Mouse (Mus musculus) cerebellum, adult 2 months (tissue): Measurements from ENCODE around the gene Il4ra. TPM values are rescaled to one million over a fixed set of nuclear protein-coding genes. Genes with fewer than 3 reads are reported as not detected.

Experiments used
- DNase-seq, 2 experiments: peaks; one replicate each; pipeline ENCODE4 v3.0.0; 2021
- H3K27ac ChIP-seq: fragments of 200-500 bp; 2 replicates; pipeline ENCODE4 v1.5.1; 2012; ENCODE audit warnings: low read length, control low read depth, inconsistent platforms; ENCODE audit not compliant: insufficient read depth
- H3K27me3 ChIP-seq: fragments of 200-500 bp; 2 replicates; pipeline ENCODE4 v1.6.1; 2012; ENCODE audit warnings: inconsistent platforms, mild to moderate bottlenecking, low read length, moderate library complexity; ENCODE audit not compliant: control insufficient read depth, insufficient read depth
- H3K4me1 ChIP-seq: fragments of 200-500 bp; 2 replicates; pipeline ENCODE4 v1.6.1; 2011; ENCODE audit warnings: low read length; ENCODE audit not compliant: control insufficient read depth, insufficient read depth
- H3K4me3 ChIP-seq: fragments of 200-500 bp; replicated peaks from 2 replicates; pipeline ENCODE3; 2011; ENCODE audit warnings: mild to moderate bottlenecking, low read depth, low read length, control low read depth; ENCODE audit not compliant: insufficient read depth
- CTCF ChIP-seq: fragments of 200-500 bp; IDR thresholded peaks from 2 replicates; pipeline ENCODE4 v1.5.1; 2011; ENCODE audit warnings: low read depth, mild to moderate bottlenecking, control low read depth, low read length, moderate library complexity, borderline replicate concordance; ENCODE audit not compliant: insufficient read depth
- POLR2A ChIP-seq: fragments of 200-500 bp; IDR thresholded peaks from 2 replicates; pipeline ENCODE4 v1.6.1; 2011; ENCODE audit warnings: low read length, control low read depth, borderline replicate concordance; ENCODE audit not compliant: insufficient read depth
- WGBS: fragments of 180-500 bp; shearing (Covaris S2); methylation state at CpG from one replicate; pipeline ENCODE4 v1.1.7; 2018; 5-methylcytosine and 5-hydroxymethylcytosine counted together
- polyA plus RNA-seq: library from polyadenylated mRNA; depleted of rRNA; stranded (reverse); fragments of >200 nt; gene quantifications from 2 replicates; pipeline ENCODE4 v1.2.3, GENCODE M21; 2012

Il4ra gene
- polyA plus RNA-seq, 1 experiment: 8.6 TPM

- no peaks in the 10 kb centered on the region; the same call in 1 of the 2 replicates for H3K27me3 ChIP-seq
- H3K27ac ChIP-seq: no peak overlapping the region
- TF ChIP-seq POLR2A (no peak), CTCF (no peak)
- 75% methylated on average over 11 of the region's 11 CpGs for WGBS
- no peak for DNase-seq
- H3K4me3 ChIP-seq: no peak overlapping the region
- no peaks in the 10 kb centered on the region for H3K4me1 ChIP-seq
Observed at GRCm38 (mm10) chr7:125597516-125598347, 45.8 kb downstream of the Il4ra start.

GRCm38 (mm10) chr7:125599373-125599973 lies 47.6 kb downstream of the Il4ra start:
- WGBS: 61% methylated on average over 4 of the region's 4 CpGs
- no peak for DNase-seq
- TF ChIP-seq POLR2A (no peak), CTCF (no peak)
- Histone ChIP-seq H3K27me3 (no peaks in the 10 kb centered on the region; the same call in 1 of the 2 replicates), H3K4me1 (no peaks in the 10 kb centered on the region), H3K4me3 (no peak overlapping the region), H3K27ac (no peak overlapping the region)

GRCm38 (mm10) chr7:125600136-125600535 lies 48.2 kb downstream of the Il4ra start:
- no peak overlapping the region for H3K27ac ChIP-seq
- WGBS: 66% methylated on average over 10 of the region's 10 CpGs
- H3K27me3 ChIP-seq: no peaks in the 10 kb centered on the region; the same call in 1 of the 2 replicates
- no peaks in the 10 kb centered on the region for H3K4me1 ChIP-seq
- H3K4me3 ChIP-seq: no peak overlapping the region
- DNase-seq: no peak
- TF ChIP-seq CTCF (no peak), POLR2A (no peak)

- WGBS: 43% methylated on average over 6 of the region's 6 CpGs
- Histone ChIP-seq H3K27ac (no peak overlapping the region), H3K4me3 (no peak overlapping the region), H3K4me1 (no peaks in the 10 kb centered on the region), H3K27me3 (no peaks in the 10 kb centered on the region; the same call in 1 of the 2 replicates)
- TF ChIP-seq CTCF: no peak
- no peak for TF ChIP-seq POLR2A
- DNase-seq: no peak
Observed at GRCm38 (mm10) chr7:125600612-125601279, 48.8 kb downstream of the Il4ra start.

- H3K4me3 ChIP-seq: no peak overlapping the region
- no peaks in the 10 kb centered on the region; the same call in 1 of the 2 replicates for H3K27me3 ChIP-seq
- no peak for DNase-seq
- no peak overlapping the region for H3K27ac ChIP-seq
- no peaks in the 10 kb centered on the region for H3K4me1 ChIP-seq
- 87% methylated on average over 6 of the region's 6 CpGs for WGBS
- TF ChIP-seq POLR2A: no peak
- no peak for TF ChIP-seq CTCF
Observed at GRCm38 (mm10) chr7:125601280-125601670, 49.4 kb downstream of the Il4ra start.

- Histone ChIP-seq H3K27ac (no peak overlapping the region), H3K27me3 (no peaks in the 10 kb centered on the region; the same call in 1 of the 2 replicates), H3K4me3 (no peak overlapping the region), H3K4me1 (no peaks in the 10 kb centered on the region)
- no peak for DNase-seq
- TF ChIP-seq CTCF: no peak
- TF ChIP-seq POLR2A: no peak
- WGBS: 73% methylated on average over 11 of the region's 11 CpGs
Observed at GRCm38 (mm10) chr7:125601821-125602448, 50.0 kb downstream of the Il4ra start.

- Histone ChIP-seq H3K27me3 (no peaks in the 10 kb centered on the region; the same call in 1 of the 2 replicates), H3K27ac (no peak within 1 kb of the TSS), H3K4me3 (no peak within 1 kb of the TSS), H3K4me1 (no peaks in the 10 kb centered on the region)
- DNase-seq: no peak
- WGBS: 56% methylated on average over 11 of the region's 11 CpGs
- TF ChIP-seq POLR2A (no peak), CTCF (no peak)
Observed at GRCm38 (mm10) chr7:125603185-125603631, 51.3 kb downstream of the Il4ra start, which contains the start of gene Il21r. Gene Il21r (plus strand): TSS chr7:125603429.
